Mouse (Mus musculus) midbrain, embryonic 15.5 days (tissue): ENCODE results near the gene Tex14. TPM values are rescaled to one million over a fixed set of nuclear protein-coding genes. Genes with fewer than 3 reads are reported as not detected.
A peak's percentile ranks its signal among the peaks of the same experiment; 100 is the strongest.
"Not testable (repeated sequence)": the region's sequence is repeated elsewhere in the genome, so short reads cannot be mapped to it uniquely, and the experiment has no call there.

Source experiments
- ATAC-seq: fragments of 200-750 bp; cut with Nextera tagmentation; replicated peaks from 2 replicates; pipeline ENCODE4 v1.8.0; 2017; ENCODE audit warnings: moderate TSS enrichment
- H3K27ac ChIP-seq: fragments of 300-500 bp; sonication (generic); 2 replicates; pipeline ENCODE4 v1.5.1; 2015; ENCODE audit warnings: mild to moderate bottlenecking, inconsistent platforms
- H3K27me3 ChIP-seq: fragments of 300-500 bp; sonication (generic); replicated peaks from 2 replicates; pipeline ENCODE4 v1.6.1; 2015; ENCODE audit warnings: inconsistent platforms
- H3K36me3 ChIP-seq: fragments of 300-500 bp; sonication (generic); replicated peaks from 2 replicates; pipeline ENCODE4 v1.6.1; 2015; ENCODE audit warnings: inconsistent platforms
- H3K4me1 ChIP-seq: fragments of 300-500 bp; sonication (generic); 2 replicates; pipeline ENCODE4 v1.6.1; 2015; ENCODE audit warnings: inconsistent platforms
- H3K4me2 ChIP-seq: fragments of 300-500 bp; sonication (generic); 2 replicates; pipeline ENCODE4 v1.6.1; 2015; ENCODE audit warnings: inconsistent platforms, mild to moderate bottlenecking, moderate library complexity
- H3K4me3 ChIP-seq: fragments of 300-500 bp; sonication (generic); 2 replicates; pipeline ENCODE4 v1.5.1; 2015; ENCODE audit warnings: mild to moderate bottlenecking, inconsistent platforms
- H3K9ac ChIP-seq: fragments of 300-500 bp; sonication (generic); 2 replicates; pipeline ENCODE4 v1.6.1; 2015; ENCODE audit warnings: mild to moderate bottlenecking, inconsistent platforms
- H3K9me3 ChIP-seq: fragments of 300-500 bp; sonication (generic); 2 replicates; pipeline ENCODE4 v1.6.1; 2016; ENCODE audit warnings: inconsistent platforms
- WGBS: fragments of 180-500 bp; shearing (Covaris S2); methylation state at CpG from one replicate; pipeline ENCODE4 v1.1.7; 2015; ENCODE audit warnings: mixed read lengths; 5-methylcytosine and 5-hydroxymethylcytosine counted together
- polyA plus RNA-seq: library from polyadenylated mRNA; unstranded; fragments of >200 nt; fragmentation: Nextera tagmentation; extraction: Ambion mirVana; gene quantifications from 2 replicates; pipeline ENCODE4 v1.2.1, GENCODE M21; 2015

The Tex14 gene
- polyA plus RNA-seq, 1 experiment from 2014 or later: 0.28 TPM

DNA sequence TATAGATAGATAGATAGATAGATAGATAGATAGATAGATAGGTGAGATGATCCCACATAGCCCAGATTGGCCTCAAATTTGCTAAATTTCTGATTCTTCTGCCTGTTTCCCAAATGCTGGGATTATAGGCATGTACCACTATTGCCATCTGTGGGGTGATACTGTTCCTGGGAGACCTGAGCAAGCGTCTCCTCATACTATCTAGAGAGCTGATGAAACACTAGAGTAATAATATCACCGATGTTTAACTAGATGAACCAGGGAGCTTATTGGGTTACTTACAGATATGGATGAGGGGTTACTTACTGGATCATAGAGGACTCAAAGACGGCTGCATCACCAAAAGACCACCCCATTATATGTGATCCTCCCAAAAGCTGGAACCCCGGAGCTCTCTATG, 24.5 kb downstream of the Tex14 start:
- H3K4me1 ChIP-seq: peaks cover 8% of the 10 kb centered on the region; the same call in 1 of the 2 replicates
- no peak overlapping the region for H3K4me2 ChIP-seq
- no peak for ATAC-seq
- H3K27me3 ChIP-seq: no peaks in the 10 kb centered on the region
- H3K9ac ChIP-seq: no peak overlapping the region
- no peak overlapping the region for H3K4me3 ChIP-seq
- WGBS: 89% methylated on average over 4 of the region's 4 CpGs
- no peaks in the 10 kb centered on the region for H3K36me3 ChIP-seq
- H3K27ac ChIP-seq: no peak overlapping the region
- H3K9me3 ChIP-seq: no peaks in the 10 kb centered on the region

- no peaks in the 10 kb centered on the region for H3K27me3 ChIP-seq
- peaks cover 8% of the 10 kb centered on the region; the same call in 1 of the 2 replicates for H3K4me1 ChIP-seq
- H3K27ac ChIP-seq: no peak overlapping the region
- no peaks in the 10 kb centered on the region for H3K36me3 ChIP-seq
- H3K9ac ChIP-seq: no peak overlapping the region
- H3K4me3 ChIP-seq: no peak overlapping the region
- no peak for ATAC-seq
- H3K4me2 ChIP-seq: no peak overlapping the region
- 77% methylated on average over 2 of the region's 2 CpGs for WGBS
- no peaks in the 10 kb centered on the region for H3K9me3 ChIP-seq
Observed at GRCm38 (mm10) chr11:87430374-87430773, 25.5 kb downstream of the Tex14 start.

GRCm38 (mm10) chr11:87431813-87432212, 26.9 kb downstream of the Tex14 start:
- not testable (repeated sequence) for H3K4me2 ChIP-seq, H3K27ac ChIP-seq, H3K36me3 ChIP-seq, H3K4me1 ChIP-seq, H3K9ac ChIP-seq, H3K27me3 ChIP-seq, H3K4me3 ChIP-seq, H3K9me3 ChIP-seq, ATAC-seq
- 90% methylated on average over 8 of the region's 8 CpGs for WGBS

DNA sequence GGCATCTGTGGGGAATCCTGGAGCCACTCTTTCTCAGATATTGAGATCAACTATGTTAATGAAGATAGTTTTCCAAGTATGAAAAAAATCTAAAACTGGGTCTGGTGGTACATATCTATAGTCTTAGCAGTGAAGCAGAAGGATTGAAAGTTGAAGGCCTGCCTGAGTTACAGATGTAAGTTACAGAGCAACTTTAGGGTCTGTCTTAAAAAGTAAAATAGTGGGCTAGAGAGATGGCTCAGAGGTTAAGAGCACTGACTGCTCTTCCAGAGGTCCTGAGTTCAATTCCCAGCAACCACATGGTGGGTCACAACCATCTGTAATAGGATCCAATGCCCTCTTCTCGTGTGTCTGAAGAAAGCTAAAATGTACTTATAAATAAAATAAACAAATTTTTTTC, 27.6 kb downstream of the Tex14 start:
- Histone ChIP-seq H3K9ac (no peak overlapping the region), H3K36me3 (no peaks in the 10 kb centered on the region), H3K9me3 (no peaks in the 10 kb centered on the region), H3K4me3 (no peak overlapping the region), H3K27ac (no peak overlapping the region), H3K4me2 (no peak overlapping the region), H3K27me3 (no peaks in the 10 kb centered on the region), H3K4me1 (peaks cover 3% of the 10 kb centered on the region; the same call in 1 of the 2 replicates)
- 84% methylated on average over 1 of the region's 1 CpGs for whole genome bisulfite sequencing
- no peak for ATAC-seq

GRCm38 (mm10) chr11:87432933-87433669, 28.2 kb downstream of the Tex14 start:
- H3K4me3 ChIP-seq: no peak overlapping the region
- H3K4me1 ChIP-seq: no peaks in the 10 kb centered on the region
- no peak for ATAC-seq
- H3K4me2 ChIP-seq: no peak overlapping the region
- no peaks in the 10 kb centered on the region for H3K27me3 ChIP-seq
- H3K27ac ChIP-seq: no peak overlapping the region
- 54% methylated on average over 6 of the region's 6 CpGs for WGBS
- no peak overlapping the region for H3K9ac ChIP-seq
- H3K36me3 ChIP-seq: no peaks in the 10 kb centered on the region
- no peaks in the 10 kb centered on the region for H3K9me3 ChIP-seq

DNA sequence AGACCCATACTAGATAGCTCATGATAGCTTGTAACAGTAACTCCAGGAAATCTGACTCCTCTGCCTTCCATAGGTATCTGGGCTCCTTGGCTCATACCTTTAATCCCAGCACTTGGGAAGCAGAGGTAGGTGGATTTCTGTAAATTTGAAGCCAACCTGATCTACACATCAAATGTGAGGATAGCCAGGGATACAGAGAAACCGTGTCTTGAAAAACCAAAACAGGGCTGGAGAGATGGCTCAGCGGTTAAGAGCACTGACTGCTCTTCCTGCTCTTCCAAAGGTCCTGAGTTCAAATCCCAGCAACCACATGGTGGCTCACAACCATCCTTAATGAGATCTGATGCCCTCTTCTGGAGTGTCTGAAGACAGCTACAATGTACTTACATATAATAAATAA, 30.2 kb downstream of the Tex14 start:
- H3K9me3 ChIP-seq, H3K36me3 ChIP-seq, H3K27ac ChIP-seq, H3K9ac ChIP-seq, ATAC-seq, H3K27me3 ChIP-seq, H3K4me3 ChIP-seq, H3K4me1 ChIP-seq, H3K4me2 ChIP-seq: not testable (repeated sequence)
- 93% methylated on average over 2 of the region's 2 CpGs for WGBS

- 71% methylated on average over 5 of the region's 5 CpGs for WGBS
- Histone ChIP-seq H3K4me3 (no peak overlapping the region), H3K4me1 (no peaks in the 10 kb centered on the region)
Observed at GRCm38 (mm10) chr11:87436326-87437232, 31.7 kb downstream of the Tex14 start.

GRCm38 (mm10) chr11:87439796-87440420, 35.0 kb downstream of the Tex14 start:
- no peaks in the 10 kb centered on the region for H3K9me3 ChIP-seq
- H3K4me1 ChIP-seq: 0 out of 2 replicates have a peak, but pooled peaks cover 11% of the 10 kb centered on the region
- H3K27me3 ChIP-seq: no peaks in the 10 kb centered on the region
- ATAC-seq: no peak
- H3K27ac ChIP-seq: no peak overlapping the region
- no peak overlapping the region for H3K4me2 ChIP-seq
- H3K4me3 ChIP-seq: no peak overlapping the region
- WGBS: 88% methylated on average over 10 of the region's 10 CpGs
- no peak overlapping the region for H3K9ac ChIP-seq
- H3K36me3 ChIP-seq: no peaks in the 10 kb centered on the region

More at GRCm38 (mm10) chr11:87436326-87437232, 31.7 kb downstream of the Tex14 start:
- ATAC-seq: no peak
- Histone ChIP-seq H3K27ac (no peak overlapping the region), H3K9ac (no peak overlapping the region), H3K27me3 (no peaks in the 10 kb centered on the region), H3K9me3 (no peaks in the 10 kb centered on the region), H3K36me3 (no peaks in the 10 kb centered on the region), H3K4me2 (no peak overlapping the region)

- H3K4me3 ChIP-seq: peak overlapping the region; percentile 37
- H3K9ac ChIP-seq: peak overlapping the region; percentile 45
- under 1% methylated on average over 32 of the region's 62 CpGs for WGBS
- peak; percentile 99 for ATAC-seq
- peaks cover 11% of the 10 kb centered on the region; the same call in 1 of the 2 replicates for H3K4me1 ChIP-seq
- H3K36me3 ChIP-seq, H3K27me3 ChIP-seq, H3K9me3 ChIP-seq: not testable (repeated sequence)
- peak overlapping the region; percentile 90 for H3K27ac ChIP-seq
- peak overlapping the region; percentile 57 for H3K4me2 ChIP-seq
Observed at GRCm38 (mm10) chr11:87442643-87443372, 37.9 kb downstream of the Tex14 start.

- no peak overlapping the region for H3K4me2 ChIP-seq
- H3K9ac ChIP-seq: no peak overlapping the region
- H3K27ac ChIP-seq: peak overlapping the region; percentile 80
- H3K4me3 ChIP-seq: no peak overlapping the region
- no peak for ATAC-seq
- H3K9me3 ChIP-seq: no peaks in the 10 kb centered on the region
- 0% methylated on average over 5 of the region's 5 CpGs for WGBS
- no peaks in the 10 kb centered on the region for H3K27me3 ChIP-seq
- H3K4me1 ChIP-seq: peaks cover 13% of the 10 kb centered on the region; the same call in 1 of the 2 replicates
- no peaks in the 10 kb centered on the region for H3K36me3 ChIP-seq
Observed at GRCm38 (mm10) chr11:87443373-87443883, 38.6 kb downstream of the Tex14 start.

DNA sequence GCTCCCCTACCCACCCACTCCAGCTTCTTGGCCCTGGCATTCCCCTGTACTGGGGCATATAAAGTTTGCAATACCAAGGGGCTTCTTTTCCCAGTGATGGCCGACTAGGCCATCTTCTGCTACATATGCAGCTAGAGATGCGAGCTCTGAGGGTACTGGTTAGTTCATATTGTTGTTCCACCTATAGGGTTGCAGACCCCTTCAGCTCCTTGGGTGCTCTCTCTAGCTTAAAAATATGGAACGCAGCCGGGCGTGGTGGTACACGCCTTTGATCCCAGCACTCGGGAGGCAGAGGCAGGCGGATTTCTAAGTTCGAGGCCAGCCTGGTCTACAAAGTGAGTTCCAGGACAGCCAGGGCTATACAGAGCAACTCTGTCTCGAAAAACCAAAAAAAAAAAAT, 39.2 kb downstream of the Tex14 start:
- H3K4me3 ChIP-seq, ATAC-seq, H3K9me3 ChIP-seq, H3K27me3 ChIP-seq, H3K4me2 ChIP-seq, H3K9ac ChIP-seq, H3K36me3 ChIP-seq: not testable (repeated sequence)
- peaks cover 15% of the 10 kb centered on the region; the same call in 1 of the 2 replicates for H3K4me1 ChIP-seq
- 67% methylated on average over 10 of the region's 10 CpGs for WGBS
- H3K27ac ChIP-seq: peak overlapping the region; percentile 80
